Comparison of ENCODE assay signal across 8 mouse cellular contexts in genomic region chr13:32337735-32338512, GRCm38 (mm10). TPM values are rescaled to one million over a fixed set of nuclear protein-coding genes. Genes with fewer than 3 reads are reported as not detected.
DNase-seq lines count a peak whose midpoint lies in the region; ATAC-seq lines count a peak whose summit lies in the region.

No protein-coding gene starts in this region.

- peak; percentile 72 for ATAC-seq in intestine, embryonic 15.5 days

- no peaks in the 10 kb centered on the region for H3K9me3 ChIP-seq in intestine, embryonic 15.5 days

- WGBS in intestine, embryonic 15.5 days: 3% methylated on average over 32 of the region's 32 CpGs

- peak; percentile 33 for DNase-seq in embryo, embryonic 10.5 days (ENCODE audit: low spot score)
- no peak for DNase-seq in embryo, embryonic 11 days
- DNase-seq in urinary bladder, postnatal 10 days (ENCODE audit: low spot score): peak; percentile 10
- DNase-seq in urinary bladder, postnatal 25 days (ENCODE audit: low spot score): no peak
- peak; percentile 1 for DNase-seq in natural killer cell, adult 2 months (ENCODE audit: low spot score in 2 of 2)
- no peak for DNase-seq in spleen, adult 18-20 months
- DNase-seq in layer of hippocampus, postnatal 14 days (ENCODE audit: low spot score in 2 of 2): no peak

- H3K27me3 ChIP-seq in intestine, embryonic 15.5 days (replicated peaks): no peaks in the 10 kb centered on the region

- no peaks in the 10 kb centered on the region for H3K4me1 ChIP-seq in intestine, embryonic 15.5 days (replicated peaks)

- peak overlapping the region; percentile 89 for H3K4me2 ChIP-seq in intestine, embryonic 15.5 days (replicated peaks)

- no peaks in the 10 kb centered on the region for H3K36me3 ChIP-seq in intestine, embryonic 15.5 days

- H3K4me3 ChIP-seq in intestine, embryonic 15.5 days (replicated peaks): peak overlapping the region; percentile 76

- H3K27ac ChIP-seq in intestine, embryonic 15.5 days: peak overlapping the region; percentile 75

- peak overlapping the region; percentile 81 for H3K9ac ChIP-seq in intestine, embryonic 15.5 days

RNA-seq across cellular contexts. Expression of gene Gmds, which starts 0.6 kb away (rescaled TPM):
- polyA plus RNA-seq in intestine, embryonic 15.5 days (2015; fragmentation: Nextera tagmentation; extraction: Ambion mirVana): 170 and 177 TPM in 2 replicates
- 10 to 100 TPM; 15.8 to 18.0 TPM for total RNA-seq in layer of hippocampus, postnatal 14 days (2021)

Comparison
In these comparisons a context has a peak if more than half of its experiments do, and no peak if none do; other contexts are left out.
1. DNase-seq: peak in embryo, embryonic 10.5 days (single experiment), urinary bladder, postnatal 10 days (single experiment) and natural killer cell, adult 2 months (2 of 2); none in embryo, embryonic 11 days (single experiment), urinary bladder, postnatal 25 days (single experiment), spleen, adult 18-20 months (0 of 2) and layer of hippocampus, postnatal 14 days (0 of 2).